Mouse (Mus musculus): ENCODE measurements around the gene Adamts17.

Adamts17 gene

GRCm38 (mm10) chr7:66933251-66933650 is 93.7 kb downstream of the Adamts17 start:
- no peak for DNase-seq (ENCODE audit: low spot score)

GRCm38 (mm10) chr7:66934062-66934461 is 94.5 kb downstream of the Adamts17 start:
- DNase-seq (ENCODE audit: low spot score), result peak; percentile 27

GRCm38 (mm10) chr7:66935041-66935440 is 95.5 kb downstream of the Adamts17 start:
- DNase-seq (ENCODE audit: low spot score), result no peak

- no peak for DNase-seq (ENCODE audit: low spot score)
Observed at GRCm38 (mm10) chr7:66936042-66936755, 96.7 kb downstream of the Adamts17 start.

GRCm38 (mm10) chr7:66936911-66937310 is 97.4 kb downstream of the Adamts17 start:
- DNase-seq (ENCODE audit: low spot score), result no peak

GRCm38 (mm10) chr7:66938988-66939783 is 99.7 kb downstream of the Adamts17 start:
- no peak for DNase-seq (ENCODE audit: low spot score)

GRCm38 (mm10) chr7:66940761-66941160 is 101.2 kb downstream of the Adamts17 start:
- no peak for DNase-seq (ENCODE audit: low spot score)

GRCm38 (mm10) chr7:66949006-66949405 is 109.5 kb downstream of the Adamts17 start:
- DNase-seq (ENCODE audit: low spot score), result no peak

GRCm38 (mm10) chr7:66952921-66953320 is 113.4 kb downstream of the Adamts17 start:
- DNase-seq (ENCODE audit: low spot score), result no peak

GRCm38 (mm10) chr7:66954073-66954472 is 114.5 kb downstream of the Adamts17 start:
- DNase-seq (ENCODE audit: low spot score), result no peak

GRCm38 (mm10) chr7:66954723-66955122 is 115.2 kb downstream of the Adamts17 start:
- DNase-seq (ENCODE audit: low spot score), result no peak

GRCm38 (mm10) chr7:66955455-66955919 is 116.0 kb downstream of the Adamts17 start:
- no peak for DNase-seq (ENCODE audit: low spot score)

GRCm38 (mm10) chr7:66955978-66956377 is 116.4 kb downstream of the Adamts17 start:
- DNase-seq (ENCODE audit: low spot score), result no peak

GRCm38 (mm10) chr7:66957764-66958163 is 118.2 kb downstream of the Adamts17 start:
- no peak for DNase-seq (ENCODE audit: low spot score)

- no peak for DNase-seq (ENCODE audit: low spot score)
Observed at GRCm38 (mm10) chr7:66960246-66961033, 120.9 kb downstream of the Adamts17 start.

GRCm38 (mm10) chr7:66962736-66963135 is 123.2 kb downstream of the Adamts17 start:
- DNase-seq (ENCODE audit: low spot score), result no peak

GRCm38 (mm10) chr7:66963541-66963940 is 124.0 kb downstream of the Adamts17 start:
- DNase-seq (ENCODE audit: low spot score), result no peak

- no peak for DNase-seq (ENCODE audit: low spot score)
Observed at GRCm38 (mm10) chr7:66966541-66967205, 127.1 kb downstream of the Adamts17 start.

GRCm38 (mm10) chr7:66967206-66967919 is 127.8 kb downstream of the Adamts17 start:
- DNase-seq (ENCODE audit: low spot score), result no peak

GRCm38 (mm10) chr7:66968661-66969060 is 129.1 kb downstream of the Adamts17 start:
- no peak for DNase-seq (ENCODE audit: low spot score)

GRCm38 (mm10) chr7:66969199-66969598 is 129.7 kb downstream of the Adamts17 start:
- no peak for DNase-seq (ENCODE audit: low spot score)

All from layer of hippocampus, adult 9-10 months (tissue).